Mouse (Mus musculus) retina, postnatal 1 day (tissue): ENCODE data around the gene Trim17.

Source experiments
- DNase-seq: peaks from one replicate; pipeline ENCODE4 v3.0.0-alpha.2; 2012

The Trim17 gene

DNA sequence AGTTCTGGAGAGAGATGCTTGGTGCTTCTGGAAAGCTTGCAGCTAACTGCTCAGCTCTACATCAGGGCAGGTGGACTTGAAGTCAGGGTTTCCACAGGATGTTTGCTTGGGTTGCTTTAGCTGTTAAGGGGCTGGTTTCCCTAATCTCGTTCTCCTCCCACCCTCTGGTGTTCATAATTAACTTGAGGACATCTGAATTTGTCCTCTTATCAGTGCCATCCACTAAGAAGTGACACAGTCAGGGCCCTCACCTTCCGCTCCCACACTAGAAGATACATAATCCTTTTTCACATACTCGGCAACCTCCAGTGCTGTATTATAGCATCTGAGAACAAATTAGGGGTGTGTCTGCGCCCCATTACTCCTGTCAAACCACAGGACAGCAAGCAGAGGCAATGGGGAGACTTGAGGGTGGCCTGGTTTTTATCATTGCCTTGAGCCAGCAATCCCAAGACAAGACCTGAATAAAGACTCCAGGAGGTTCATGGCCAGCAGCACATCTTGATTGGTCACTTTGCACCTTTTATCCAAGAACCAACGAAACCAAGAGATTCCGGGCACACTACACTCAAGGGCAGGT is 38.7 kb downstream of the Trim17 start:
- DNase-seq = no peak

- DNase-seq = peak; percentile 79
These were observed 39.9 kb downstream of the Trim17 start for GRCm38 (mm10) chr11:58994337-58994826.

GRCm38 (mm10) chr11:58995061-58995806 is 40.7 kb downstream of the Trim17 start:
- no peak for DNase-seq

DNA sequence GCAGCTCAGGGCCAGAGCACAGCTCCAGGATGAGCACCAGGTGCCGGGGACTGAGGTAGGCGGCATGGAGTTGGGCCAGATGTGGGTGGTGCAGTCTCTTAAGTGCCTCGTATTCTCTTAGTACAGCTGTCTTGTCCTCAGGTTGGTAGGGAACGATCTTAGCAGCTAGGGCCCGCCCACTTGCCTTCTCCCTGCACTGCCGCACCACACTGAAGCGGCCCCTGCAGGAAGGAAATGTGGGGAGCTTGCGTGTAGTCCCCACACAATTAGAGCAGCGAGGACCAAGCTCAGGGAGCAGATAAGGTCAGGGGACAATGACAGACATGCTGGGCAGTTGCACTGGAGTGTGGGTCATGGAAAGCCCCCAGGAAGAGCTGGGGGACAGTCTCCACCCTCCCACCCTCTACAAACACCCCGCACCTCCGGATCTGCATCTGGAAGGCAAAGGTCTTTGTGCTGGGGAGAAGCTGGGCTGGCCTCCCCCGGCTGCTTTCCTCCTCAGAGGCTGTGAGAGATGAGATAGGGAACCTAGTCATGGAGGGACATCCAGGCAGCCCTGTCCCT is 41.4 kb downstream of the Trim17 start:
- DNase-seq = no peak

DNA sequence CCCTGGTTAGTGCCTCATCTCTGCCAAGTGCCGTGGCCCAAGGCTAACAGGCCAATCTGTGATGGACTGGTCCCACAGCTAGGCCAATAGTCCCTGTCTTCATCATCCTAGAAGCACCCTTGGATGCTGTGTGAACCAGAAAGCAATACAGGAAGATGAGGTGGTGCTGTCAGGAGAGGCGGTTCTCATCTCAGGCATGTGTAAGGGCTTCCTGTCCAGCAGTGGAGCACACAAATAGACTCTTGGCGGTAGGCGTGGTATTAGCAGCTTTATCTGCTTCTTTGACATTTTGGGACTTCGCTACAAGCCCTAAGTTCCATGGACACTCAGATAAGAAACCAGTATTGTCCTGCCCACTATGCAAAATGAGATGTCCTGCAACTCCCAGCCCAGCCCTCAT is 43.1 kb downstream of the Trim17 start:
- DNase-seq = no peak

DNA sequence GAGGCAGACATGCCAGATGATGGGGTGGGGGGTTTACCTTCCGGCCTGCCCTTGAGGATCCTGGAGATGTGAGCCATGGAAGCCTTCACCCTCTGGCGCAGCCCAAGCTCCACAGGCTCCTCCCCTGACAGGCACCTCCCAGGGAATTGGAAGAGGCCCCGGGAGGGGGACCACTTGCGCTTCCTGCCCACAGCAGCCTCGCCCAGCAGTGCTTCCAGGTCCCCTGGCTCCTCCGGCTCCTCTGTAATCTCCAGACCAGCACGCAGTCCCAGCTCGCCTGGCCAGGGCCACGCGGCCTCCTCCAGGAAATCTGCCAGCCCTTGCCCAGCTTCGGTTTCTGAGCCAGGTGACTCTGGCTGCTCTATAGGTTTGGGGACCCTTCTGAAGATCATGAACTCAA is 44.7 kb downstream of the Trim17 start:
- no peak for DNase-seq

DNA sequence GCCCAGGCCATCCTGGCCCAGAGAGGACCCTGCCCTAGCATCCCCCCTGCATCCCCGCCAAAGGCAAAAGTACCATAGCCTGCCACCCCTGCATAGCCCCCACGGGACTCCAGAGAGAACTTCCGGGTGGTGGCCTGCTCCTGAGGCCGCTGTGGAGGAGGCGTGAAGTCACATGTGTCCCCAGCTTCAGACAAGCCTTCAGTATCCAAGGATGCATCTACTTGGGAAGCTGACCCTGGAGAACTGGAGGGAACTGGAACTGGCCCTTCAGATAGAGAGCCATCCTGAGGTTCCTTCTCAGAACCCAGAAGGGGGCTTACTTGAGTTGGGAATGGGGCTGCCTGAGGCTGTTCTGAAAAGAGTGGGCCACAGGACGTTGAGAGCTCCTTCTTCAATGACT is 45.3 kb downstream of the Trim17 start:
- no peak for DNase-seq

DNA sequence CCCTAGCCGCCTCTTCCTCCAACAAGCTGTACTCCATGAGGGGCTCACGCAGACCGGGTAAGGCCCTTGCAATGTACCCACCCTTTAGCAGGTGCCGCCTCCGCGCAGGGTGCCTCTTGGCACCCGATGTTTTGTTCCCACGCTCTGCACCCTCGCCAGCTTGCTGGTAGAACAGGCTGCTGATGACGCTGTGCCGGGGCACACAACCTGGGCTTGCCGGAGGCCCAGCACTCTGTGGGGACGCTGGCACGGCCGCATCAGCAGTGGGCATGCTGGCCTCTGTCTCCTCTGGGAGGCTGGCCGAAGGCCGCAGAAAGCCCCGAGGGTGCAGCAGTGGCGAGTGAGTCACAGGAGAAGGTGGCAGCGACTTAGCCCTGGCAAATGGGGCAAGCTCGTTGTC is 46.1 kb downstream of the Trim17 start:
- DNase-seq = no peak

- DNase-seq = no peak
These were observed 48.0 kb downstream of the Trim17 start for GRCm38 (mm10) chr11:59002327-59003079.

GRCm38 (mm10) chr11:59015052-59015451 is 60.6 kb downstream of the Trim17 start:
- peak; percentile 46 for DNase-seq
